Mouse (Mus musculus): Measurements from ENCODE around the gene Zdhhc23. TPM values are rescaled to one million over a fixed set of nuclear protein-coding genes. Genes with fewer than 3 reads are reported as not detected.

Zdhhc23 gene
- polyA plus RNA-seq (2015; fragmentation: Nextera tagmentation; extraction: Ambion mirVana), result 0.84 TPM in 2 replicates

DNA sequence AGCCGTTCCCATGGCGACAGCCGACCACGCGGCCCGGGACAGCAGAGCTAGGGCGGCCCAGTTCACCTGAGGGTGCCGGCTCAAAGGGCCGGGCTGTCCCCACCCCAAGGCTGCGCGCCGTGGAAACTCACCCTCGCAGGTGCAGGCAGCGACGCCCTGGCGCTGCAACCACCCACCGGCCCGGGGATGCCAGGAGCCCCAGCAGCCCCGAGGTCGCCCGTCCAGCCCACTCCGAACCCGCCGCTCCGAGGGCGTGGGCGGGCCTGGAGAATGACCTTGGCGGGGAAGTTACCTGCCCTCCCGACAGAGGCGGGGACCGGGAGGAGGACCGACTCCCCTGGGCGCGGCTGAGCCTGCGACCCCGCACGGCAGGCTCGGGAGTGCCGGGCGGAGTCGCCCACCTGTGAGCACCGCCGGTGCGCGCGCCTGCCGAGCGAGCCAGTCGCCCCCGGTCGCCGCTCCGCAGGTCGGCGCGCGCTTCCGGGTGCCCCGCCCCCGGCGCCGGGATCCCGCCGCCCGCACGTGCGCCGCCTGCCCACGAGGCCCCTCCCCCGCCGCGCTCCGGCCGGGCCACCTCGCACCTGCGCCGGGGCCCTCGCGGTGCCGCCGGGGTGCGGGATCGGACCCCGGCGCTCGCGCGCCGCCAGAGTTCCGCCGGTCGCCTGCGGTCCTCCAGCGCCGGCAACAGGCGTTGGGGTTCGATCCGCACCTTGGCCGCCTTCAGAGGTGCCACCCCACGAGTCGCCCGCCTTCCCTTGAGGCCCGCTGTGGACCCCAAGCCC is at the start of gene Zdhhc23:
TSS of gene Zdhhc23 (minus strand) at position 464 of the 782 bp plus-strand sequence.
- H3K9me3 ChIP-seq, result no peaks in the 10 kb centered on the region
- peaks cover 5% of the 10 kb centered on the region; the same call in 1 of the 2 replicates for H3K4me1 ChIP-seq
- no peak within 1 kb of the TSS for H3K27ac ChIP-seq
- peak within 1 kb of the TSS; percentile 69 for H3K9ac ChIP-seq
- WGBS, result under 1% methylated on average over 87 of the region's 103 CpGs
- H3K4me2 ChIP-seq, result peak within 1 kb of the TSS; percentile 100
- H3K36me3 ChIP-seq, result no peaks in the 10 kb centered on the region
- peaks cover 30% of the 10 kb centered on the region for H3K27me3 ChIP-seq
- H3K4me3 ChIP-seq, result peak within 1 kb of the TSS; percentile 66
- peak; percentile 68 for ATAC-seq (ENCODE audit: insufficient number of reproducible peaks, insufficient read depth, low FRiP score, low TSS enrichment, low read depth)

GRCm38 (mm10) chr16:44029273-44029672 is 49.7 kb upstream of the Zdhhc23 start:
- 67% methylated on average over 2 of the region's 2 CpGs for WGBS
- Histone ChIP-seq H3K4me3 (no peak overlapping the region), H3K27ac (no peak overlapping the region), H3K4me2 (no peak overlapping the region), H3K36me3 (no peaks in the 10 kb centered on the region), H3K4me1 (peaks cover 3% of the 10 kb centered on the region; the same call in 1 of the 2 replicates), H3K9me3 (no peaks in the 10 kb centered on the region), H3K27me3 (no peaks in the 10 kb centered on the region), H3K9ac (no peak overlapping the region)
- ATAC-seq (ENCODE audit: insufficient number of reproducible peaks, insufficient read depth, low FRiP score, low TSS enrichment, low read depth), result no peak

DNA sequence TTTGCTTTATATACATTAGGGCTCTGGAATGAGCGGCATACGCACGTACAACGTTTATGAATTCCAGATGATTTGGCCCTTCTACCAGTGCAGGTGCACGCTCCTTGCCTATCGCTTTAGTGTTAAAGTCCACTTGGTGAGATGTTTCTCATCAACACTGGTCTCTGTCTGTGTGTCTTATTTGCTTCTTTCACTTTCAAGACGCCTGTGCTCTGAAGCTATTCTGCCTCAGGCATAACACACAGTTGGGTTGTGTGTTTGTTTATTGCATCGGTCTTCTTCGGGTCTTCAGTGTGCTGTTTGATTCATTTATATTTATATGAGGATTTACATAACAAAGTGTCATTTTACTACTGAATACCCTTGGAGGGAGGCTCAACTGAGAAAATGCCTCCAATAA is 47.2 kb upstream of the Zdhhc23 start:
- no peak overlapping the region for H3K9ac ChIP-seq
- no peak for ATAC-seq (ENCODE audit: insufficient number of reproducible peaks, insufficient read depth, low FRiP score, low TSS enrichment, low read depth)
- WGBS, result 58% methylated on average over 9 of the region's 9 CpGs

DNA sequence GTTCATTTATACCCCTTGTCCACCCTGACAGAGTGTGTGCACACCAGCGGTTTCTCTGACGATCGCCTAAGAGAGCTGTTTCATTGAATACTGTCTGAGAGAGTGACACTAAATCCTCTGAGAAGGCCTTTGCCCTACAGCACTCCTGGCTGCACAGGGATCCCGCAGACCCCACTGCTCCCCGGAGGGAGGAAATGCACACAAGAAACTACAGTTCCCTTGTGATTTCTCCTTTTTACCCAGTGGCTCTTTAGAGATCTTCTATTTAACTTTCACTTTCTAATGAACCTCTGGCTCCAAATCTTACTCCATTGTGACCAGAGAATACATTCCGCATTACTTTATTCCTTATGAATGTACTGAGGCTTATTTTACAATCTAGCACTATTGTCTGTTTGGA is 46.6 kb upstream of the Zdhhc23 start:
- H3K27me3 ChIP-seq, result no peaks in the 10 kb centered on the region
- H3K4me3 ChIP-seq, result no peak overlapping the region
- no peaks in the 10 kb centered on the region for H3K9me3 ChIP-seq
- WGBS, result 56% methylated on average over 6 of the region's 6 CpGs
- no peak overlapping the region for H3K9ac ChIP-seq
- H3K4me2 ChIP-seq, result no peak overlapping the region
- no peak overlapping the region for H3K27ac ChIP-seq
- H3K36me3 ChIP-seq, result no peaks in the 10 kb centered on the region
- ATAC-seq (ENCODE audit: insufficient number of reproducible peaks, insufficient read depth, low FRiP score, low TSS enrichment, low read depth), result no peak
- H3K4me1 ChIP-seq, result peaks cover 3% of the 10 kb centered on the region; the same call in 1 of the 2 replicates

More for the DNA sequence above, 47.2 kb upstream of the Zdhhc23 start:
- Histone ChIP-seq H3K4me1 (peaks cover 3% of the 10 kb centered on the region; the same call in 1 of the 2 replicates), H3K27ac (no peak overlapping the region), H3K4me3 (no peak overlapping the region), H3K9me3 (no peaks in the 10 kb centered on the region), H3K4me2 (no peak overlapping the region), H3K27me3 (no peaks in the 10 kb centered on the region), H3K36me3 (no peaks in the 10 kb centered on the region)

- Histone ChIP-seq H3K4me2 (no peak overlapping the region), H3K9ac (no peak overlapping the region), H3K9me3 (no peaks in the 10 kb centered on the region), H3K27me3 (no peaks in the 10 kb centered on the region), H3K27ac (no peak overlapping the region), H3K36me3 (no peaks in the 10 kb centered on the region), H3K4me3 (no peak overlapping the region), H3K4me1 (no peaks in the 10 kb centered on the region)
- ATAC-seq (ENCODE audit: insufficient number of reproducible peaks, insufficient read depth, low FRiP score, low TSS enrichment, low read depth), result no peak
- 83% methylated on average over 2 of the region's 2 CpGs for WGBS
These were observed 39.5 kb upstream of the Zdhhc23 start for GRCm38 (mm10) chr16:44018986-44019548.

DNA sequence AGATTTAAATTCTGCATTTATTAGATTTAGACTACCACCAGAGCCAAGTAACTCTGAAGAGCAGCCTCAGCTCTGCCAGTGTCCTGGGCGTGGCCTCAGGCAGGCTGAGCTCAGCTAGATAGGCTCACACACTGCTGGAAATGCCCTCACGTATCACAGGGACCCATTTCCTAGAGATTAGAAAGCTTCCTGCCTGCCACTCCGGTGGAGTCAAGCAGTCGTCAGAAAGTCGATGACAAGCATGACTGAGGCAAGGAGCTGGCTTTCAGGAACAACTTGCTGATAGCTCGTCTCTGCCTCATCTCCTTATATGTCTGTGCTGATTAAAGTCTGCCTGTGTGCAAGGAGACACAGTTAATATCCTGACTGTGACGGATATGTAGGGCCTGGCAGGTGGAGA is 38.8 kb upstream of the Zdhhc23 start:
- no peaks in the 10 kb centered on the region for H3K4me1 ChIP-seq
- no peak overlapping the region for H3K9ac ChIP-seq
- no peak overlapping the region for H3K27ac ChIP-seq
- no peaks in the 10 kb centered on the region for H3K27me3 ChIP-seq
- no peaks in the 10 kb centered on the region for H3K9me3 ChIP-seq
- H3K4me2 ChIP-seq, result no peak overlapping the region
- no peak for ATAC-seq (ENCODE audit: insufficient number of reproducible peaks, insufficient read depth, low FRiP score, low TSS enrichment, low read depth)
- H3K36me3 ChIP-seq, result no peaks in the 10 kb centered on the region
- WGBS, result 48% methylated on average over 7 of the region's 7 CpGs
- no peak overlapping the region for H3K4me3 ChIP-seq

DNA sequence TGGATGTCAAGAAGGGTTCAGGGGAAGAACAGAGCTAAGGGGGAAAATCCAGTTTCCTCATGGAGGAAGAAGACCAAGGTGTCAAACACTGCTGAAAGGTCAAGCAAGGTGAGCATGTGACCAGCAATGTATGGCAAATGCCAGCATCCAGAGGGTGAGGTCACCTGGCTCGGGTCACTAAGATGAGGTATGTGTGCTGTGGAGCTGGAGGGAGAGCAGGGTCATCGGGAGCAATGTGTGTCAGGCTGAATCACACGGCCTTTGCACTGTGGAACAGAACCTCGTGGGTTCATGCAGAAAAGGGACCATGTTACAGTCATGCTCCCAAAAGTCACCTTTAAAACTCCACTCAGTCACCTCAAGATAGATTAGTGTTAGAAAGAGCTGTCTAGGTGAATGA is 38.1 kb upstream of the Zdhhc23 start:
- no peak overlapping the region for H3K27ac ChIP-seq
- H3K9ac ChIP-seq, result no peak overlapping the region
- no peak overlapping the region for H3K4me3 ChIP-seq
- no peaks in the 10 kb centered on the region for H3K27me3 ChIP-seq
- no peaks in the 10 kb centered on the region for H3K4me1 ChIP-seq
- no peaks in the 10 kb centered on the region for H3K36me3 ChIP-seq
- no peak for ATAC-seq (ENCODE audit: insufficient number of reproducible peaks, insufficient read depth, low FRiP score, low TSS enrichment, low read depth)
- H3K4me2 ChIP-seq, result no peak overlapping the region
- no peaks in the 10 kb centered on the region for H3K9me3 ChIP-seq
- WGBS, result 85% methylated on average over 4 of the region's 4 CpGs

DNA sequence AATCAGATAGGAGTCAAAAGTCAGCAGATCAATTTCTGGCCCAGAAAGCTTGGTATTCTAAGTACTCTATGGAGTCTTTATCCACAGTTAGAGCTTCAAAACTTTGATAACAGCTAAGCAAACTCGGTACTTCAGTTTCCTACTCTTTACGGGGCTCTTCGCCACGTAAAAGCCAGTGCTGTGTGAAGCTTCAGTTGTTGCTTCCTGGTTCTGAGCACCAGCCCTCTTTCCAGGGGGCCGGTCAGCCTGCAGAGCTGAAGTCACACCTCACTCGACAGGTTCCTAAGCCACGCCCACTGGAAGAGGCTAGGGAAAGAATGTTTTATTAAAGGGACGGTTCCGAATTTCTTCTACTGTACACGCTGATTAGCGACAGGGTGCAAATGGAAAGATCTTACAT is 36.6 kb upstream of the Zdhhc23 start:
- Histone ChIP-seq H3K27me3 (no peaks in the 10 kb centered on the region), H3K9me3 (no peaks in the 10 kb centered on the region), H3K4me3 (peak overlapping the region; percentile 27), H3K36me3 (no peaks in the 10 kb centered on the region), H3K4me1 (no peaks in the 10 kb centered on the region), H3K4me2 (peak overlapping the region; percentile 49), H3K9ac (no peak overlapping the region), H3K27ac (no peak overlapping the region)
- ATAC-seq (ENCODE audit: insufficient number of reproducible peaks, insufficient read depth, low FRiP score, low TSS enrichment, low read depth), result no peak; the same call in 1 of the 2 replicates
- WGBS, result 11% methylated on average over 11 of the region's 11 CpGs

DNA sequence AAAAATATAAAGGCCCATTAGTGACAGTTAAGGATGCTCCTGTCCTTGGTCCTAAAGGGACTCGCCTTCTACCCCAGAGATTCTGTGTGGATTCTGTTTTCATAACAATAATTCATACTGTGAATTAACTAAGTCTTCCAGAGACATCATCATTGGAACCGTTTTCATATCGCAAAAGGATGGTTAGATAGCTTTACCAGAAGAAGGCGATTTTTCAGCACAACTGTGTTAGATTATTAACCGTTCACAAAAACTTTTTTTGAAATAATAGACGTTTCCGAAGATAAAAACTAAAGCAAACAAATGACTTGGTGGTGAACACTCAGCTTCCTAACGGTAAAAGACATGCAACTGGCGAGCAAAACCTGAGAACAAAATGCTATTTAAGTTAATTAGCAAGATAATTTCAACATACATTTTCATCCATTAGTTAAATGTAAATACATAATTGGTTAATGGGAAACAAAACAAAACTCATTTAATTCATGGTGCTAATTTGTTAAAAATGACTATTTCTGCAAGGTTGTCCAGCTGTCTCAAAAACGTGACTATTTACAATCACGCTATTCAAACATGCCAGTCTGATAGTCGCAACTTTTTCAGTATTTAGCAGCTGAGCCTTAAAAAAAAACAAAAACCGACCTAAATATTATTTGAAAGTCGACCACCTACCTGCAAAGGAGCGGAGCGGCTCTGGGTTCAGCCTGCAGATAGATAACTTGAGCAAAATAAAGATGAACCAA is 36.0 kb upstream of the Zdhhc23 start:
- WGBS, result 57% methylated on average over 16 of the region's 16 CpGs
- Histone ChIP-seq H3K4me2 (peak overlapping the region; percentile 49), H3K9ac (no peak overlapping the region), H3K27ac (no peak overlapping the region), H3K27me3 (no peaks in the 10 kb centered on the region), H3K36me3 (no peaks in the 10 kb centered on the region), H3K4me1 (no peaks in the 10 kb centered on the region), H3K9me3 (no peaks in the 10 kb centered on the region), H3K4me3 (peak overlapping the region; percentile 27)
- ATAC-seq (ENCODE audit: insufficient number of reproducible peaks, insufficient read depth, low FRiP score, low TSS enrichment, low read depth), result no peak

GRCm38 (mm10) chr16:44011010-44011409 is 31.4 kb upstream of the Zdhhc23 start:
- H3K9me3 ChIP-seq, result no peaks in the 10 kb centered on the region
- ATAC-seq (ENCODE audit: insufficient number of reproducible peaks, insufficient read depth, low FRiP score, low TSS enrichment, low read depth), result no peak
- H3K27me3 ChIP-seq, result no peaks in the 10 kb centered on the region
- 51% methylated on average over 5 of the region's 5 CpGs for WGBS
- no peak overlapping the region for H3K9ac ChIP-seq
- no peak overlapping the region for H3K4me2 ChIP-seq
- no peak overlapping the region for H3K27ac ChIP-seq
- no peak overlapping the region for H3K4me3 ChIP-seq
- H3K36me3 ChIP-seq, result no peaks in the 10 kb centered on the region
- H3K4me1 ChIP-seq, result no peaks in the 10 kb centered on the region

DNA sequence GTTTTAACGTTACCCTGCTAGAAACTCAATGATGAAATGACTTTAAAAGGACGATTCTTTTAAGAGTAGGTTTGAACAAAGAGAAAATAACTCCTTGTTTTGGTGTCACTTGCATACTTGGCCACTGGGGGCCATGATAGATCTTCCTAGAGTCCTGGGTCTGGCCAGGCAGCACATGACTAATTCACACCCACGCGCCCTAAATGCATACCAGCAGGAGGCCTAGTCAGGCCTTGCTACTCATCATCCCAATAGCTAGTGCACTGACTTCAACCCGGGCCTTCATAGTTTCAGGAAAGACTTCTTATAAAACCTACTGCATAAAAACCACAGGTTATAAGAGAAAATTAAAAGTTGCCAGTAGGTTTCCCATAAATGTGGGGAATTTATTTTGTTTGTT is 22.5 kb upstream of the Zdhhc23 start:
- no peak overlapping the region for H3K4me2 ChIP-seq
- H3K9ac ChIP-seq, result no peak overlapping the region
- no peak overlapping the region for H3K4me3 ChIP-seq
- ATAC-seq (ENCODE audit: insufficient number of reproducible peaks, insufficient read depth, low FRiP score, low TSS enrichment, low read depth), result no peak
- H3K36me3 ChIP-seq, result no peaks in the 10 kb centered on the region
- no peak overlapping the region for H3K27ac ChIP-seq
- H3K27me3 ChIP-seq, result no peaks in the 10 kb centered on the region
- no peaks in the 10 kb centered on the region for H3K9me3 ChIP-seq
- 77% methylated on average over 5 of the region's 5 CpGs for WGBS
- no peaks in the 10 kb centered on the region for H3K4me1 ChIP-seq

All from embryonic facial prominence, embryonic 13.5 days (tissue).